Mouse (Mus musculus): ENCODE results near the gene Pon3. TPM values are rescaled to one million over a fixed set of nuclear protein-coding genes. Genes with fewer than 3 reads are reported as not detected.

Gene Pon3
- polyA plus RNA-seq (2012; rRNA removed; ENCODE audit: low replicate concordance), result 36.3 and 87.4 TPM in 2 replicates

DNA sequence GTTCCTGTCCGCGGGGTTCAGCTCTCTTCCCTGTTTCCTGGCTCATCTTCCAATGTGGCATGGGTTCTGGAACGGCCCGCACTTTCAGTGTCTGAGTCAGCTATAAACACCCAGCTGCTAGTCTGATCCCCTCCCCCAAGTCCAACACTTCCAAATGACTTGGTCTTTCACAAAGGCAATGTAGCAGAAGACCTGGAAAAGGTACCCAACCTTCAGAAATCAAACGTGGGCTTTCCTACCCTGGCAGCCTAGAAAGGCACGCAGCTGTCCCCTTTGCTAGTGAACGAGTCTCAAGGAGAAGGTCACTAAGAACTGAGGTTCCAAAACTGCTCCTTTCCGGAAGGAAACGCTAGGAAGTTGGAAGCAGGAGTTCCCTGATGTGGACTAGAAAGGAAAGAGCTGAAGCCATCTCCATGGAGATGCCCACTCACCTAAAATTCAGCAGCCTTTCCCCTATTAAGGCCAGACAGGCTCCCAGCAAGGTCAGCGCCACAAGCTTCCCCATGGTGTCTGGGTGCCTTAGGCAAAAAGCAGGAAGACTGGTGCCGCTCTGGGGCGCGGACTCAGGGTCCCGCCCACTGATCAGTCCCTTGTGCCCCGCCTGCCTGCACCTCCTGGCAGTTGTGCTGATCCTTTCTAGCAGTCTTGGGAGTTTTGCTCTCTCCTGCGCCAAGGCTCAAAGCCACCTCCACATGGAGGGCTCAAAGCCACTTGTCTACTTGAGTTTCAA, at the start of gene Pon3:
TSS of gene Pon3 (minus strand) at position 565 of the 730 bp plus-strand sequence.

DNA sequence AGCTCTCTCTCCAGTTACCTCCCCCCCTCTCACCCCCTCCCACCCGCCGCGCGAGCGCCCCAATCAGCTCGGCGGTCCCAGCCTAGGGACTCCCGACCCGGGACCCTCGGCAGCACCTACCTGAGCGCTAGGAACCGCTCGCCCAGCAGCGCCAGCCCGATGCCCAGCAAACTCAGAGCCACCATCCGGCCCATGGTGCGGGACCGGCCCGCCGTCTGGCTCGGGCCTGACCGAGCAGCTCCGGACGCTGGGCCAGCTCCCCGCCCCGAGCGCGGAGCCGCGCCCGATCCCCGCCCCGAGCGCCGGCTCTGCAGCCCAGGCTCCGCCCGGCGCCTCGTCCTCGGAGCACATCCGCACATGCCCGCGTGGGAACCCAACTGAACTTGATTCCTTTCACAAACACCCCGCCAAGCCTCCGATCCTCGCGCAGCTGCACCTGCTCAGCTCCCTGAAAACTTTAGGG, 42.0 kb upstream of the Pon3 start, which contains the start of gene Pon2:
TSS of gene Pon2 (minus strand) at position 364 of the 463 bp plus-strand sequence.

DNA sequence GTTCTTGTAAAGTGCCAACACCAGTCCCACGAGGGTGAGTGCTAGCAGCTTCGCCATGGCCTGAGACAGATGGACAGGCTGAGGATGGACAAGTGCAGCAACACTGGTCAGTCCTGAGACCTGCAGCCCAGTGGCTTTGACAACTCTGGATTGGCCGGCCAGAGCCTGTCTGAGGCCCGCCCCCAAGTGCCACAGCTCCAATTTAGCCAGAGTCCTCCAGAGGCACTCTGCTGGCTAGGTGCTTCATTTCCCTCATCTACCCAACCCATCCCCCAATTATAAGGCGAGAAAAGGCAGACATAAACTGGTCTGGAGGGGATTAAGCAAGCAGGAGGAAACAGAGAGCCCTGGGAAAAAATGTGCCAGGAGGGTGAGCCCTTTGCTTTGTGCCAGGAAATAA, 62.4 kb downstream of the Pon3 start, which contains the start of gene Pon1:
TSS of gene Pon1 (minus strand) at position 254 of the 400 bp plus-strand sequence.

Other genes starting within 250 kb of the Pon3 start
- gene Pon1, start 62.3 kb downstream of the Pon3 start, polyA plus RNA-seq (2012; rRNA removed; ENCODE audit: low replicate concordance), result 3.0 and 5.8 TPM in 2 replicates
- gene Pon2, start 42.2 kb upstream of the Pon3 start, polyA plus RNA-seq (2012; rRNA removed; ENCODE audit: low replicate concordance), result 26.4 and 58.1 TPM in 2 replicates
- 0.70 and 7.3 TPM in 2 replicates for gene Asb4, start 127.1 kb upstream of the Pon3 start, polyA plus RNA-seq (2012; rRNA removed; ENCODE audit: low replicate concordance)
- gene Pdk4, start 240.0 kb upstream of the Pon3 start, polyA plus RNA-seq (2012; rRNA removed; ENCODE audit: low replicate concordance), result 31.2 and 127 TPM in 2 replicates

All from subcutaneous adipose tissue, adult 2 months (tissue).